ENCODE assay signal across 14 mouse cellular contexts in genomic region chr11:75033581-75034067, GRCm38 (mm10).
DNase-seq lines count a peak whose midpoint lies in the region; ATAC-seq and TF ChIP-seq lines count a peak whose summit lies in the region.
"Had no signal": no experiment of that assay in that cellular context is flagged by ENCODE, and none has a peak within 500 bp of the region (broad histone marks: within the 10 kb centered on the region; RNA-seq: fewer than 3 reads in every experiment).

No protein-coding gene starts in this region.

- no peak for TF ChIP-seq CTCF in heart, adult 2 months (IDR thresholded peaks at IDR 0.05)
- TF ChIP-seq CTCF in stomach, postnatal 0 days (IDR thresholded peaks at IDR 0.05; ENCODE audit: low read depth), result no peak

- peak; percentile 45; the same call in 1 of the 2 replicates for ATAC-seq in cerebellum, adult (ENCODE audit: insufficient number of reproducible peaks, low FRiP score, low TSS enrichment)
- no peak for ATAC-seq in heart, embryonic 11.5 days (replicated peaks; ENCODE audit: insufficient number of reproducible peaks, low FRiP score, low TSS enrichment)
- ATAC-seq in lung, embryonic 16.5 days (ENCODE audit: low read depth), result peak; percentile 91
- ATAC-seq in stomach, postnatal 0 days (ENCODE audit: low FRiP score, low TSS enrichment), result peak; percentile 40; the same call in 1 of the 2 replicates

- no peak overlapping the region for H3K4me3 ChIP-seq in heart, adult 2 months
- no peak overlapping the region for H3K4me3 ChIP-seq in heart, embryonic 11.5 days (ENCODE audit: low read depth, low read length)
- no peak overlapping the region for H3K4me3 ChIP-seq in lung, embryonic 16.5 days (ENCODE audit: low read length)
- H3K4me3 ChIP-seq in stomach, postnatal 0 days (ENCODE audit: low read depth, low read length), result no peak overlapping the region
- H3K4me3 ChIP-seq: hindbrain, embryonic 10.5 days; limb, embryonic 12.5 days had no signal

- no peak for DNase-seq in cerebellum, adult 9-11 months
- DNase-seq in heart, adult 2 months, result peak in 1 of 2 experiments; percentile 45
- DNase-seq in lung, postnatal 25 days (ENCODE audit: low spot score), result no peak
- DNase-seq in stomach, postnatal 0 days (ENCODE audit: low spot score), result no peak
- no peak for DNase-seq in gastrocnemius, postnatal 10 days
- DNase-seq: adrenal gland, postnatal 36 days; kidney, adult 18-20 months; right cerebral cortex, postnatal 14 days had no signal

- 0 out of 2 replicates have a peak, but pooled peaks have one; percentile 13 for TF ChIP-seq EP300 in heart, adult 2 months (IDR thresholded peaks at IDR 0.05; ENCODE audit: insufficient read depth, low read depth, low read length)
- TF ChIP-seq EP300 in stomach, postnatal 0 days (optimal IDR thresholded peaks at IDR 0.05), result no peak

- H3K36me3 ChIP-seq in heart, adult 2 months (ENCODE audit: control insufficient read depth, insufficient read depth, low read length), result peaks cover 34% of the 10 kb centered on the region
- 0 out of 2 replicates have a peak, but pooled peaks cover 2% of the 10 kb centered on the region for H3K36me3 ChIP-seq in heart, embryonic 11.5 days (ENCODE audit: control insufficient read depth, insufficient read depth, low read length)
- no peaks in the 10 kb centered on the region for H3K36me3 ChIP-seq in lung, embryonic 16.5 days (ENCODE audit: control insufficient read depth, insufficient read depth, low read length)
- no peaks in the 10 kb centered on the region for H3K36me3 ChIP-seq in stomach, postnatal 0 days (ENCODE audit: control insufficient read depth, insufficient read depth, low read length)

- WGBS in heart, adult 2 months, result 34% methylated on average over 5 of the region's 5 CpGs
- WGBS in heart, embryonic 11.5 days (ENCODE audit: insufficient replicate concordance), result 51% methylated on average over 5 of the region's 5 CpGs
- WGBS in lung, embryonic 16.5 days, result 33% methylated on average over 5 of the region's 5 CpGs
- 51% methylated on average over 5 of the region's 5 CpGs for WGBS in stomach, postnatal 0 days

- no peaks in the 10 kb centered on the region for H3K9me3 ChIP-seq in heart, embryonic 11.5 days (replicated peaks; ENCODE audit: control insufficient read depth, low read length)
- no peaks in the 10 kb centered on the region for H3K9me3 ChIP-seq in lung, embryonic 16.5 days (ENCODE audit: control insufficient read depth, low read length)
- H3K9me3 ChIP-seq in stomach, postnatal 0 days (ENCODE audit: control insufficient read depth, low read length), result no peaks in the 10 kb centered on the region
- H3K9me3 ChIP-seq: hindbrain, embryonic 10.5 days; limb, embryonic 12.5 days had no signal

- intact Hi-C loops in heart, adult 2 months (cut with DNase I), result loop anchor here (2.0 to 5.0 kb wide), 2 partner anchors 19 to 41 kb away; no protein-coding TSS in a partner anchor

- H3K4me1 ChIP-seq in heart, adult 2 months (ENCODE audit: control insufficient read depth, insufficient read depth, low read length), result peaks cover 16% of the 10 kb centered on the region
- 0 out of 2 replicates have a peak, but pooled peaks cover 3% of the 10 kb centered on the region for H3K4me1 ChIP-seq in heart, embryonic 11.5 days (ENCODE audit: control insufficient read depth, insufficient read depth, low read length)
- peaks cover 30% of the 10 kb centered on the region for H3K4me1 ChIP-seq in lung, embryonic 16.5 days (replicated peaks; ENCODE audit: control insufficient read depth, insufficient read depth, low read length)
- no peaks in the 10 kb centered on the region; the same call in 1 of the 2 replicates for H3K4me1 ChIP-seq in stomach, postnatal 0 days (replicated peaks; ENCODE audit: control insufficient read depth, insufficient read depth)

- H3K79me2 ChIP-seq in heart, adult 2 months (replicated peaks; ENCODE audit: control insufficient read depth, insufficient read depth, low read length), result no peaks in the 10 kb centered on the region

- no peaks in the 10 kb centered on the region for H3K27me3 ChIP-seq in heart, adult 2 months (ENCODE audit: control insufficient read depth, insufficient read depth, low read length)
- no peaks in the 10 kb centered on the region for H3K27me3 ChIP-seq in heart, embryonic 11.5 days (ENCODE audit: control insufficient read depth, insufficient read depth, low read length)
- H3K27me3 ChIP-seq in lung, embryonic 16.5 days (ENCODE audit: control insufficient read depth, insufficient read depth, low read depth, low read length), result no peaks in the 10 kb centered on the region
- H3K27me3 ChIP-seq in stomach, postnatal 0 days (ENCODE audit: control insufficient read depth, insufficient read depth, low read length), result no peaks in the 10 kb centered on the region
- H3K27me3 ChIP-seq: limb, embryonic 12.5 days had no signal

- H3K9ac ChIP-seq in heart, adult 2 months (ENCODE audit: low read depth, low read length), result 0 out of 2 replicates have a peak overlapping the region, but pooled peaks have one; percentile 23
- H3K9ac ChIP-seq in heart, embryonic 11.5 days (ENCODE audit: low read depth, low read length), result no peak overlapping the region
- H3K9ac ChIP-seq in lung, embryonic 16.5 days (ENCODE audit: low read length), result no peak overlapping the region; the same call in 1 of the 2 replicates
- H3K9ac ChIP-seq in stomach, postnatal 0 days (ENCODE audit: low read length), result no peak overlapping the region
- H3K9ac ChIP-seq: limb, embryonic 12.5 days had no signal

- no peak for TF ChIP-seq POLR2A in heart, adult 2 months (IDR thresholded peaks at IDR 0.05; ENCODE audit: insufficient read depth, low read depth, low read length)

- peak overlapping the region; percentile 83 for H3K27ac ChIP-seq in heart, adult 2 months
- no peak overlapping the region for H3K27ac ChIP-seq in heart, embryonic 11.5 days (ENCODE audit: low read depth, low read length)
- H3K27ac ChIP-seq in lung, embryonic 16.5 days (ENCODE audit: low read length), result peak overlapping the region; percentile 94
- peak overlapping the region; percentile 63 for H3K27ac ChIP-seq in stomach, postnatal 0 days (replicated peaks)
- H3K27ac ChIP-seq: hindbrain, embryonic 10.5 days; limb, embryonic 12.5 days; macrophage had no signal

- no peak overlapping the region for H3K4me2 ChIP-seq in heart, embryonic 11.5 days
- peak overlapping the region; percentile 1; the same call in 1 of the 2 replicates for H3K4me2 ChIP-seq in lung, embryonic 16.5 days (ENCODE audit: low read depth, low read length)
- H3K4me2 ChIP-seq in stomach, postnatal 0 days (replicated peaks; ENCODE audit: low read depth), result no peak overlapping the region
- H3K4me2 ChIP-seq: limb, embryonic 12.5 days had no signal
